Mouse (Mus musculus) embryonic facial prominence, embryonic 14.5 days (tissue): Measurements from ENCODE around the gene Gm38394. TPM values are rescaled to one million over a fixed set of nuclear protein-coding genes. Genes with fewer than 3 reads are reported as not detected.
"Not testable (repeated sequence)": the region's sequence is repeated elsewhere in the genome, so short reads cannot be mapped to it uniquely, and the experiment has no call there.

Experiments
- ATAC-seq: fragments of 200-750 bp; cut with Nextera tagmentation; 2 replicates; pipeline ENCODE4 v1.8.0; 2017; ENCODE audit warnings: low read depth, moderate number of reproducible peaks, moderate TSS enrichment
- DNase-seq: peaks from one replicate; pipeline ENCODE4 v3.0.0-alpha.2; 2015; ENCODE audit warnings: low spot score
- H3K27ac ChIP-seq: fragments of 300-500 bp; sonication (generic); replicated peaks from 2 replicates; pipeline ENCODE4 v1.5.1; 2014; ENCODE audit warnings: low read depth, mild to moderate bottlenecking, low read length, moderate library complexity
- H3K27me3 ChIP-seq: fragments of 300-500 bp; sonication (generic); replicated peaks from 2 replicates; pipeline ENCODE4 v1.6.1; 2014; ENCODE audit warnings: low read length; ENCODE audit not compliant: control insufficient read depth, insufficient read depth
- H3K36me3 ChIP-seq: fragments of 300-500 bp; sonication (generic); 2 replicates; pipeline ENCODE4 v1.6.1; 2014; ENCODE audit warnings: low read length, mixed read lengths; ENCODE audit not compliant: control insufficient read depth, insufficient read depth
- H3K4me1 ChIP-seq: fragments of 300-500 bp; sonication (generic); 2 replicates; pipeline ENCODE4 v1.6.1; 2014; ENCODE audit warnings: antibody characterized with exemption, low read length; ENCODE audit not compliant: control insufficient read depth, insufficient read depth
- H3K4me2 ChIP-seq: fragments of 300-500 bp; sonication (generic); 2 replicates; pipeline ENCODE4 v1.6.1; 2014; ENCODE audit warnings: low read depth, mild to moderate bottlenecking, low read length, moderate library complexity, mixed read lengths
- H3K4me3 ChIP-seq: fragments of 300-500 bp; sonication (generic); 2 replicates; pipeline ENCODE4 v1.5.1; 2014; ENCODE audit warnings: low read depth, mild to moderate bottlenecking, low read length
- H3K9ac ChIP-seq: fragments of 300-500 bp; sonication (generic); 2 replicates; pipeline ENCODE4 v1.6.1; 2014; ENCODE audit warnings: low read depth, mild to moderate bottlenecking, low read length, moderate library complexity, mixed read lengths
- H3K9me3 ChIP-seq: fragments of 300-500 bp; sonication (generic); 2 replicates; pipeline ENCODE4 v1.6.1; 2016; ENCODE audit warnings: low read length; ENCODE audit not compliant: control insufficient read depth
- WGBS: fragments of 180-500 bp; shearing (Covaris S2); extraction: QIAGEN DNeasy Blood & Tissue Kit; methylation state at CpG from one replicate; pipeline ENCODE4 v1.1.7; 2014; 5-methylcytosine and 5-hydroxymethylcytosine counted together
- polyA plus RNA-seq: library from polyadenylated mRNA; unstranded; fragments of >200 nt; fragmentation: Nextera tagmentation; extraction: Ambion mirVana; gene quantifications from 2 replicates; pipeline ENCODE4 v1.2.1, GENCODE M21; 2014

The Gm38394 gene
- polyA plus RNA-seq, result 11.0 and 11.5 TPM in 2 replicates

DNA sequence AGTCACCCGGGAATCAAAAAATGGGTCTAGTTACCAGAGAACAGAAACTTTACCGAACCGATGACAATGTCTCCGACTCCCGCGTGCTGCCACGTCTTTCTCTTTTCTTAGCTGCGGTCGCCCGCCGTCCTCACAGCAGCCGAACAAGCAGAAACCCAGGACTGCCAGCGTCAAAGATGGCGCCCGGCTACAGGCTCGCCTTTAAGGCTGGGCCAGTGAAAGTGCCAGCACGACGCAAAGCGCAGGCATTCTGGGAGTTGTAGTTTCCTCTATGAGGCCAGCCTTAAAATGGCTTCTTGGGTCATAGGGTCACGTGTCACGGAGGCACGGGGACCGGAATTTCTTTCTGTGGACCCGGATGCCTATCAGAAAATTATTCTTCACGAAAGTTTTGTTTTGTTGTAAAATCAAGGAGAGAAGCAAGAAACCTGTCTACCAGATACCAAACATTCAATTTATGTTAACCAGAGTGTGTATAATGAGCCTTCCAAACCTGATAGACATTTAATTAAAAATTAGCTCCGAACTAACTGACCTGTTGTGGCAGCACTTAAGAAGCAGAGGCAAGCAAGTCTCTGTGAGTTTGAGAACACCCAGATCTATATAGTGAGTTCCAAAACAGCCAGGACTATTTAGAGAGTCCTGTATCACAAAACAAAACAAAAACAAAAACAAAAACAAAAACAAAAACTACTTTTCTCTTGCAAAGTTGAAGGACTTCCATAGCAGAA is at the start of gene Gm38394:
Gm38394 (minus strand) TSS at position 116 of the 731 bp plus-strand sequence.
- H3K9ac ChIP-seq, result peak within 1 kb of the TSS; percentile 92
- H3K27ac ChIP-seq, result peak within 1 kb of the TSS; percentile 97
- H3K4me2 ChIP-seq, result peak within 1 kb of the TSS; percentile 73
- H3K36me3 ChIP-seq, result peaks cover 32% of the 10 kb centered on the region
- no peaks in the 10 kb centered on the region for H3K27me3 ChIP-seq
- peak within 1 kb of the TSS; percentile 64 for H3K4me3 ChIP-seq
- peaks cover 26% of the 10 kb centered on the region for H3K4me1 ChIP-seq
- ATAC-seq (peak; percentile 99), DNase-seq (peak; percentile 99)
- WGBS, result 3% methylated on average over 24 of the region's 26 CpGs
- no peaks in the 10 kb centered on the region for H3K9me3 ChIP-seq

DNA sequence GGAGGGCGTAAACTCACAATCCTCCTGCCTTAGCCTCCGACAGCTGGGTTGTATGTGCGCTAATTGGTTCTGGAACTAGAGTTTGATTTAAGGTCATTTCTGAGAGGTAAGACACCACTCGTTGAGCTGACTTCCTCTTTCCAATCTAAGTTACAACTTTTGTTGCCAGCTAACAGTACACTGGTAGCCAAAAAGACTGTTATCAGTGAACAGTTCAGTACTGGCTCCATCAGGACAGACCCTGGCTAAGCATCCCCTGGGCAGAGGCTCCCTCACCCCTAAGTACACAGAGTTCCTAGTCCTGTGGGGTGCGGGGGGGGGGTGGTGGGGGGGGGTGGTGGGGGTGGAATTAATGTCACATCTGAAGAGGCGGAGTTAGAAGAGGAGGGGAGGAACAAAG is 49.8 kb upstream of the Gm38394 start:
- no peak overlapping the region for H3K9ac ChIP-seq
- peaks cover 20% of the 10 kb centered on the region; the same call in 1 of the 2 replicates for H3K4me1 ChIP-seq
- H3K27me3 ChIP-seq, result no peaks in the 10 kb centered on the region
- H3K36me3 ChIP-seq, result peaks cover 48% of the 10 kb centered on the region
- no peak overlapping the region for H3K4me3 ChIP-seq
- 59% methylated on average over 5 of the region's 6 CpGs for WGBS
- no peak overlapping the region for H3K4me2 ChIP-seq
- DNase-seq, result no peak
- no peak for ATAC-seq
- no peaks in the 10 kb centered on the region for H3K9me3 ChIP-seq
- H3K27ac ChIP-seq, result no peak overlapping the region

DNA sequence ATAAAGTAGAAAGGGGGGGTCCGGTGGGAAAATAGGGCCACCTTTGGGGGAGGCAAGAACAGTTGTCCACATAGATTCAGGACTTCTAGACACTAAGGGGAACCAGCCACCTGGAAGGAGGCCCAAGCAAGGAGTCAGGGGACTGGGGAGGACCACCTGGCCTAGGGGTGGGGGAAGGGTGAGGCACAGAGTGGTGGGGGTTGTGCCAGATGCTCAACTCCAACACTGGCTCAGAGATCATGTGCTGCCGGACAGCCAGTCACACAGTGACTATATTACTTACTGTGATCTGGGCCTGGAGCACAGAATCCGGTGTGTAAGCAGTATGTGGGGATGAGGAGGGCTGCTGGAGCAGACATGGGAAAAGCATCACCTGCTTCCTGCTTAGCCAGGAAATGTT is 48.2 kb upstream of the Gm38394 start:
- WGBS, result 71% methylated on average over 3 of the region's 3 CpGs
- peaks cover 20% of the 10 kb centered on the region; the same call in 1 of the 2 replicates for H3K4me1 ChIP-seq
- no peak overlapping the region for H3K4me3 ChIP-seq
- no peak overlapping the region for H3K27ac ChIP-seq
- peaks cover 43% of the 10 kb centered on the region for H3K36me3 ChIP-seq
- DNase-seq (no peak), ATAC-seq (no peak)
- H3K9ac ChIP-seq, result no peak overlapping the region
- H3K4me2 ChIP-seq, result no peak overlapping the region
- no peaks in the 10 kb centered on the region for H3K9me3 ChIP-seq
- no peaks in the 10 kb centered on the region for H3K27me3 ChIP-seq

DNA sequence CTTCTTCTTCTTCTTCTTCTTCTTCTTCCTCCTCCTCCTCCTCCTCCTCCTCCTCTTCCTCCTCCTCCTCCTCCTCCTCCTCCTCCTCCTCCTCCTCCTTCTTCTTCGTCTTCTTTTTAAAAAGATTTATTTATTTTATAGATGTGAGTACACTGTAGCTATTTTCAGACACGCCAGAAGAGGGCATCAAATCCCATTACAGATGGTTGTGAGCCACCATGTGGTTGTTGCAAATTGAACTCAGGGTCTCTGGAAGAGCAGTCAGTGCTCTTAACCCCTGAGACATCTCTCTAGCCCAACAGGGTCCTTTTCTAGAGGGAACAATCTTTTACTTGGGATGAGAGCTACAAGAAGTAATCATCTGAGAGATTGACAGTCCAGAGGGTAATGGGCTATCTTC is 40.7 kb upstream of the Gm38394 start:
- not testable (repeated sequence) for ATAC-seq, H3K4me2 ChIP-seq, H3K27me3 ChIP-seq, H3K9me3 ChIP-seq, H3K27ac ChIP-seq, DNase-seq, H3K4me3 ChIP-seq, H3K9ac ChIP-seq, H3K4me1 ChIP-seq
- peaks cover 15% of the 10 kb centered on the region for H3K36me3 ChIP-seq
- 22% methylated on average over 1 of the region's 2 CpGs for WGBS

DNA sequence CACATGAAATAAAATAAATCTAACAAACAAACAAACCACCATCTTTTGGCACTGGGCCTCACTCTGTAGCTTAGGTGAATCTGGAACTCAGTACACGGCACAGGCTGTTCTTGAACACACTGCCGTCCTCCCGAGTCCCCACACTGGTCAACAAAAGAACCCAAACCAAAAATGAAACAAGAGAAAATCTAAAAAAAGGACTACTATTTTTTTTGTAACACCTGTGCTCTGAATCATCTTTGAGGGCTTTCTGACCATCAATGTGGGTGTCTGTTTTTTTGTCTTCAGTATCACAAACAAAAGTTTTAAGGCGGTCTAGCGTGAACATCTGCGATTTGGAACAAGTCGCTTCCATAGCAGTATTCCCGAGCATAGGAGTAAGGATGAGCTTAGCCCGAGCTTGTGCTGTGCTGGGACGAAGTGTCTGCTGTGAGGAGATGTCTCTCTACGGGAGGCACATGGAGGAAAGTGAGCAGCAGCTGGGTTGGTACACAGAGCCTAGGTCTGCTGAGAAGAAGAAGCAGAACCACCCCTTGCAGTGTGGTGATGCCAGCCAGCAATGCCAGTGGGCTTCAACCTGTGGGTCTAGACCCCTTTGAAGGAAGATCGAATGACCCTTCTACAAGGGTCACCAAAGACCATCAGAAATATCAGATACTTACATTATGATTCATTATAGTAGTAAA is 37.0 kb upstream of the Gm38394 start:
- no peaks in the 10 kb centered on the region for H3K9me3 ChIP-seq
- H3K4me2 ChIP-seq, result no peak overlapping the region
- H3K27ac ChIP-seq, result no peak overlapping the region
- no peak overlapping the region for H3K4me3 ChIP-seq
- DNase-seq, result no peak
- no peaks in the 10 kb centered on the region for H3K36me3 ChIP-seq
- WGBS, result 93% methylated on average over 12 of the region's 12 CpGs
- ATAC-seq, result no peak
- H3K27me3 ChIP-seq, result no peaks in the 10 kb centered on the region
- peaks cover 22% of the 10 kb centered on the region for H3K4me1 ChIP-seq
- H3K9ac ChIP-seq, result no peak overlapping the region

DNA sequence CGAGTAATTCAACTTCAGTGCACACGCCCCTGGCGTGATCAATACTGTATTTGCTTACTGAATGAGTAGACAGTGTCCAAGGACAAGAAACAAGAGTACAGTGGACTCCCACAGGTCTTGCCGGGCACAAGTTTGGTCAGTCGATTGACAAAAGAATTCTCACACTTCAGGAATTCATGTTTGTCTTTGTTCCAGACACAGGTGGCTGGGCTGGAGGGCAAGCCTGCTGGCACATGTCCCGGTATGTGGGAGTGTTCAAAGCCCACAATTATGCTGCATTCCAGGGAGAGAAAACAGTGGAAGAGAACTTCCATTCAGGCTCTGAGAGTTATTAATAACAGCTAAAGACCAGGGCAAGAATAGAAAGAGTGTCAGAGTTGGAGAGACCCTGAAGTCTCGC is 34.8 kb upstream of the Gm38394 start:
- H3K36me3 ChIP-seq, result no peaks in the 10 kb centered on the region
- ATAC-seq (peak; percentile 80), DNase-seq (peak; percentile 93)
- no peaks in the 10 kb centered on the region for H3K27me3 ChIP-seq
- no peaks in the 10 kb centered on the region for H3K9me3 ChIP-seq
- 13% methylated on average over 7 of the region's 7 CpGs for WGBS
- H3K27ac ChIP-seq, result peak overlapping the region; percentile 80
- no peak overlapping the region for H3K4me2 ChIP-seq
- H3K4me1 ChIP-seq, result peaks cover 22% of the 10 kb centered on the region
- H3K4me3 ChIP-seq, result no peak overlapping the region
- H3K9ac ChIP-seq, result no peak overlapping the region; the same call in 1 of the 2 replicates

DNA sequence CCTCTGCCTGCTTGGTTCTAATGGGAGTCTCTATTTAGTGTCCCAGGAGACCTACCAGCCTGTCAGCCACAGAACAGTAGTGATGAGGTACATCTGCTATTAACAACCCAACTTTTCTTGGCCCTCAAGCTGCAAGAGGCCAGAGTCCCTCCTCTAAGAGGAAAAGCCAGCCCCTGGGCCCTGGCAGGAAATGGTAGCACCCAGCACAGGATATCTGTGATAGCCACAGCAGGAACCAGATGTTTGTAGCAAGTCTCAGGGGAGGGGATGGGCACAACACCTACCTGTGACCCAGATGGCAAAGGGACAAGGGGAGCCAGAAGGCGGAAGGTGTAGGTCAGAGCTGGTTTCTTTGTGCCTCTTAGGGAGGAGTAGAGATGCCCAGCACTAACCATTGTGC is 33.8 kb upstream of the Gm38394 start:
- WGBS, result 92% methylated on average over 1 of the region's 1 CpGs
- peaks cover 22% of the 10 kb centered on the region for H3K4me1 ChIP-seq
- no peaks in the 10 kb centered on the region for H3K36me3 ChIP-seq
- peak overlapping the region; percentile 80 for H3K27ac ChIP-seq
- no peak for DNase-seq
- no peaks in the 10 kb centered on the region for H3K27me3 ChIP-seq
- no peak for ATAC-seq
- no peak overlapping the region for H3K9ac ChIP-seq
- H3K9me3 ChIP-seq, result no peaks in the 10 kb centered on the region
- H3K4me3 ChIP-seq, result no peak overlapping the region
- H3K4me2 ChIP-seq, result no peak overlapping the region

DNA sequence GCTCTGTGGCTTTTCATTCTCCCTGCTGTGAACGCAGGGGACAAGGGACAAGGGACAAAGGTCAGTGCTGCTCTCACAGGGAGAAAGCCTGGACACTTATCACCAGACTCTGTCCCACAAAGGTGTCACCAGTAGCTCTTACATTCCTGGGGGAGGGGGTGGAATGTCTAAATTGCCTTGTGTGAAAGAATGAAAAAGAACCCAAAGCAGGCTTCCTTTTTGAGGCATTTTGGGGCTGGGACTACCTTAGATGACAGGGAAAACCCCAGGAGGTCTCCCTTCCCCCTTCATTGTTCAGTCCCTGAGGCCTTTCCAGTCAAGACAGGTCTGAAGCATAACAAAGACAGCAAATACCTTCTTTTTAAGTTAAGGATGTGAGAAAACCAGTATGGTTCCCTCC is 33.2 kb upstream of the Gm38394 start:
- Histone ChIP-seq H3K4me1 (peaks cover 22% of the 10 kb centered on the region), H3K27ac (peak overlapping the region; percentile 80), H3K27me3 (no peaks in the 10 kb centered on the region), H3K4me3 (no peak overlapping the region), H3K36me3 (no peaks in the 10 kb centered on the region), H3K9me3 (no peaks in the 10 kb centered on the region), H3K9ac (no peak overlapping the region), H3K4me2 (no peak overlapping the region)
- WGBS, result 7% methylated on average over 1 of the region's 1 CpGs
- ATAC-seq, result peak; percentile 56
- peak; percentile 76 for DNase-seq
